Mouse (Mus musculus) monocyte, adult 2 months (primary cell): ENCODE measurements around the gene Dbi.

Experiments
- DNase-seq, 2 experiments: peaks; one replicate each; pipeline ENCODE4 v3.0.0; 2022; ENCODE audit warnings: low spot score in 2 of 2, low read depth in 1 of 2

Gene Dbi

DNA sequence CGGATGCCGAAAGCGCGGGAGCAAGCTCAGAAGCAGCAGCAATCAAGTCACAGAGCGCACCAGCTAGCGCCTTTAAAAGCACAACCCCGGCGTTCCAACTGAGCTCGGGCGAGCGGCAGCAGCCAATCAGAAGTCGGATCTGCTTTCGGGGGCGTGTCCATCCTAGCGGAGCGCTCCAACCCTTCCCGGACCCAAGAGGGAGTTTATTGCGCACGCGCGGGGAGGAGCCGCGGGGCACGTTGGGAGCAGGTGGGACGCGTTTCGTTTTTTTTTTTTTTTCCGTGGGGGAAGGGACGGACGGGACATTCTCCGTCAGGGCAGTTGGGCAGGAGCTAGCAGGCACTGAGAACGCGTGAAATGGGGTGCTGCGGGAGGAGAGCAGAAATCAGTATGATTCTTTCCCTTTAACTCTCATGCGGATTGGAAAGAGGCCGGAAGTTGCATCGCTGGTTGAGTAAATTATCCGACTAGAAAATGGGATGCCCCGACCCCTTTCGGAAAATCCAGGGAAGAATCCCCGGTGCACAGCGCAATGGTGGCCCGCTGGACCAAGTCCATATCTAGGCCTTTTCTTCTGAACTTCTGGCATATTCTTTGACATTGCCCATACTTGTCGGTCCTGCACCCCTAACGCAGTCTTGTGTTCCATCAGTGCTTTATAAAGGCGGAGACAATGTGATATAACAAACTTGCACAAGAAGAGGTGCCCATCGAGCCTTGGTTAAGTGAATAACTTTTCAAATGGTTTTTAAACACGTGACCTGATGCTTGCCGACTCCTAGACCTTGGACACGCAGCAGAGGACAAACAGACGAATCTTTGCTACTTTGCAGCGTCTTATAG, at the start of gene Dbi, which contains the start of gene 3110009E18Rik:
Gene Dbi (minus strand): TSS at position 110 of the 843 bp plus-strand sequence.
Gene 3110009E18Rik (plus strand): TSS at position 219 of the 843 bp plus-strand sequence.
- peak; percentile 86 for DNase-seq

DNA sequence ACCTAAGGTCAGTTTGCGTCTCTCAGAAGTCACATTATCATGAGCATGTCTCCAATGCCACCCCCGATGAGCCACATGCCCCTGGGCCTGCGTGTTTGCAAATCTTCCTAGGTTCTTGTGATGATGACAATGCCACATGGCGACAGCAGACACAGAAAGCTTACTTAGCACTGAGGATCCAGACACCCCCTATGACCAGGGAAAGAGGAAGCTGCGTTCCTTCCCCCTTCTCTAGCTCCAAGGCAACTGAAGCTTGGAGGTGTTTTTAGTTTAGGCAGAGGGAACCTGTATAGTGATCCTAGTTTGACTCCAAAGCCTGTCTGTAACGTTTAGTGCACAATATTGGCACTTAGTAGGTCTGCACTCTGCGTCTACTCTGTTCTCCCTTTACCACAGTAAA, 49.4 kb upstream of the Dbi start:
- DNase-seq, result no peak

DNA sequence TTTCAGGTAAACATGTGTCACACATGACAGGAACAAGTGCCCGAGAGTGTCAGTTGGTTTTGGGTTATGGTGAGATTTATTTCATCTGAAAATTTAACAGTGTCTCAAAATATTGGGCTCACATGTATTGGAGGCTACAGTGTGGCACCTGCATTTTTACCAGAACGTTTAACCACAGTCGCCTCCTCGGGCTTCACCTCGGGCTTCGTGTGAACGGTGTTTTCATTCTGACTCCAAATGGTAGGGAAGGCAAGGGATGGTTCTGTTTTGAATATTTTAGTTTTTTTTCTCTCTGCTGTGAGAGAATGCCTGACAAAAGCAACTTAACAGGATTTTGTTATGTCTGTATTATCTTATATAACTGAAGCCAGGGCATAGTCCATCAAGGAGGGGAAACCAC, 47.8 kb upstream of the Dbi start:
- DNase-seq, result no peak

DNA sequence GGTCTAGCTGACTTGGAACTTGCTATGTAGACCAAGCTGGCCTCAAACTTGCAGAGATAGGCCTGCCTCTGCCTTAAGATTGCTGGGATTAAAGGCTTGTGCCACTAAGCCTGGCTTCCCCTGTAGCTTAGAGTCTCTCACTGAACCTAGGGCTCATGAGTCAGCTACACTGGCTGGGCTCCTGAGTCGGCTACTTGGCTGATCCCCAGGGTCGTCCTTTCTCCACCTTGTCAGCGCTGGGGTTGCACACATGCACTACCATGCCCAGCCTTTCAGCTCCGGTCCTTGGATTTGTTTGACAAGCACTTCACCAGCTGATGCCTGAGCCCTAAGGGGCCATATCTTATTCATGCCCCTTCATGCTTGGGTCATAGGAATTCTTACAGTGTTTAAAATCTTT, 47.1 kb upstream of the Dbi start:
- DNase-seq, result no peak

DNA sequence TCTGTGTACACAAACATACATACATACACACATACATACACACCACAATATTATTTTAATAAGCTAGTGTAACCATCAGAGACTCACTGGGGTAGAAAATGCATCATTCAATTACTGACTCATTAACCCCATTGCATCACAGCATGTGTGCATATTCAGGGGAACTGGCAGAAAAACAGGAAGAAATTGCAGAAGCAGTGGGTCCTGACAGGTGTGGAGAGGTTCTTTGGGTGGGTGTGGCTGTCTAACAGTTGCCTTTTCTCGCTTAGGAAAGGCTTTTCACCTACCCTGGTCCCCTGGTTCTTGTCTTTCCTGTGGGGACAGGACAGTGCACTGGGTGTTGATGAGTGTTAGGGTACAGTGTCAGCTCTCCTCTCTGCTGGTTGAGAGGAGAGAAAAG, 41.7 kb upstream of the Dbi start:
- DNase-seq, result no peak

DNA sequence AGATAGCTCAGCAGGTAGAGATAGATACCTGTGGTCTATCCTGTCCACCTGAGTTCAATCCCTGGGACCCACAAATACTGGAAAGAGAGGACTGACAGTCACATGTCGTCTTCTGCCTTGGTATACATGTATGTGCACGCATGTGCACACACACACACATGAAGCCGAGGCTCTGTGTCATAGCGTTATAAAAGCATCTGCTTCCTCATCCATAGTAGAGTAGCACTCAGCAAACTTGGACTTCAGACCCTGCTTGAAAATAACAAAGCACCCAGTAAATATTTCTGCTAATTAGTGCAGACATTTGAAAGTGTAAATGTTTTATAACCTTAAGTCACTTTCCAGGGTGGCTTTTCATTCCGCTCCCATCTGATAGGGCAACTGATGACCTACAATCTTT, 40.6 kb upstream of the Dbi start:
- no peak for DNase-seq

DNA sequence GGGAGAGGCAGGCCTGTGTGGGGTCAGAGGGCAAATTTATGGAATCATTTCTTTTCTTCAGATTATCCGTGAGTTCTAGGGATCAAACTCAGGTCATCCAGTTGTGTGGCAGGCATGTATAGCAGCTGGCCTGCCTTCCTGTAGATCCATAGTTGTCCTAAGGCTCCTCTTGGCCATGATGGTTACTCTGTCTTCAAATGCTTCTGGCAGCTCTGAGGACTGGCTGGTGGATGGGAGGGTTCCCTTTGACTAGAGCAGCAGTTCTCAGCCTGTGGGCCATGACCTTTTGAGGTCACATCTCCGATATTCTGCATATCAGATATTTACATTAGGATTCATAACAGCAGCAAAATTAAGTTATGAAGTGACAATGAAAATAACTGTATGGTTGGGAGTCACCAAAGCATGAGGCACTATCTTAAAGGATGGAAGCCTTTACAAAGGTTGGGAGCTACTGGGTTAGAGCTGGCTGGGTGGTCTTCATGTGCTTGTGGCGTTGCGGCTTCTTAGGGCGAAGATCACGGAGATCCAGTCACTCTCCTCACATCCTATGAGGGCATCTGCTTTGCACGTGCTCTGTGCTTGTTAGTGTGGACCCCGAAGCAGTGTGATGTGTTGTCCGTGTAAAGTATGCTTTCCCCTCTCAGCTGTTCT, 37.7 kb upstream of the Dbi start:
- no peak for DNase-seq

DNA sequence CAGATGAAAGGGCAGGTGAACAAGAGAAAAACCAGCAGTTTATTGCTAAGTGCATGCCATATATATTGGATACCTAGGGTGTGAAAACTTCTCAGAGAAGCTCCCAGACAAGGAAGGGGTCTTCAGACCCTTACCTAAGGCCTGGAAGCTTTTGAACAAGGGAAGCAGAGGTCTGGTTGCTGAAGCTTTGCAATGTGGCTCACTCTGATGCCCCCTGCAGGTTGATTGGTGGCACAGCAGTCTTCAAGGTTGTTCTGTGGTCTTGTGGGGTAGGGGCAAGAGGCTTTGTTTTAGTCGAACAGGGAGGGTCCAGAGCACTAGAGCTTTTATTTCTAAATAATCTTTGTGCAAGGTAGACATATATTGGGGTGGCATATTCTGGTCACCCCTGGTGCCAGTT, 34.4 kb upstream of the Dbi start:
- DNase-seq, result no peak

DNA sequence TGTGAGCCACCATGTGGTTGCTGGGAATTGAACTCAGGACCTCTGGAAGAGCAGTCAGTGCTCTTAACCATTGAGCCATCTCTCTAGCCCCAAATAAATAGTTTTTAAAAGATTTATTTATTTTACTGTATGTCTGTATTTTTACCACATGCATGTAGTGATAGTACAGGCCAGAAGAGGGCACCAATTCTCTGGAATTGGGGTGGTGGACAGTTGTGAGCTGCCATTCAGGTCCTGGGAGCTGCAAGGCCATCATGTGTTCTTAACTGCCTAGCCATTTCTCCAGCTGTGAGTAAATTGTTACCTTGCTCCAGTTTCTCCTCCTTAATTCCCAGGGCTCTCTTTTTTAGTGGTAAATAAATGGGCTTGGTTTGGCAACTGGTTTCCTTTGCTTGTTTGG, 33.4 kb upstream of the Dbi start:
- no peak for DNase-seq

DNA sequence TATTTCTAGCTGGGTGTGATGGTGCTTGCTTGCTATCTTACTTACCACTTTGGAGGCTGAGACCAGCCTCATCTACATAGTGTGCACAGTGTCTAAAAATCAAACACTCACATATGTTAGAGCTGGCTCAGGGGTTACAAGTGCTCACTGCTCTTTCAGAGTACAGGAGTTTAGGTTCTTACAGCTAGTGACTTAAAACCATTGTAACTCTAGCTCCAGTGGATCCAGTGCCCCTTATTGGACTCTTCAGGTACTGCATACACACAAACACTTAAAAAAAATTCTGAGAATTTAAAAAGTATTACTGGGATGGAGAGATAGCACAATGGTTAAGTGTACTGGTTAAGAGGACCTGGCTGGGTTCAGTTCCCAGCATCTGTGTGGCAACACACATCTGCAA, 26.1 kb upstream of the Dbi start:
- no peak for DNase-seq

DNA sequence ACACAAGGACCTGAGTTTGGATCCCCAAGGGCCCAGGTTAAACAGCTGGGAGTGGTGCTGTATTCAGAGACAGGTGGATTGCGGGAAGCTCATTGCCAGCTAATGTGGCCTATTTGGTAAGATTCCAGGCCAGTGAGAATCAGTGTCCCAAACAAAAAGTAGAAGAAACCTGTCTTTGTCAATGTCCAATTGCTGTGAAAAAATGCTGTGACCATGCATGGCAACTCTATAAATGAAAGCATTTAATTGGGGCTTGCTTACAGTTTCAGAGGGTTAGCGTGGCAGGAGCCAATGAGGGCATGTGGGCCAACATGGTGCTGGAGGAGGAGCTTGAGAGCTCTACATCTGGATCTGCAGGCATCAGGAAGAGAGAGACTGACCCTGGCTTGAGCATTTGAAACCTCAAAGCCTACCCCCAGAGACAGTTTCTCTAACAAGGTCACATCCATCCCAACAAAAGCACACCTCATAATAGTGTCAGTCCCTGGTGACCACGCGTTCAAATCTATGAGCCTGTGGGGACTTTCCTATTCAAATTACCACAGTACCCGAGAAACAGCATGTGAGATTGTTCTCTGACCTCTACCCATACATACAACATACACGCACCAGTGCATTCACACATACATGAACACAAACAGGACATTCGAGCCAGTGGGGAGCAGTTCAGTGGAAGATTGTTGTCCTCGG, 24.8 kb upstream of the Dbi start:
- no peak for DNase-seq

DNA sequence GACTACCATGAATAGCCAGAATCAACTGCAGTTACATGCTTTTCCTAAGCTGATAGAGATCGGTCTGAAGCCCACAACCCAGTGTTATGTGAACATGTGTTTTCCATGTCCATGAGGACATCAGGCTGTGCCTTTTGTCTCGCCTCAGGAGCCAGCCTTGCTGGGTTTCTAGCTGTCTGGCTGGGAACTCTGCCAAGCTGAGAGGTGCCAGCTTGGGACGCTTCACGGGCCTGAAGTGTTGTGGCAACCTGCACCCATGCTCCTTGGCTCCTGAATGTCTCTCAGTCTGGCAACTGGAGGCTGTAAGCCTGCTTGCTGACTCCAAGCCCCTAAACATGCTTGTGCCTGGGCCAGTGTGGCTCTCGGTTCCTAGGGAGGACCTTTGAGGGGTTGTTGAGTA, 21.7 kb upstream of the Dbi start:
- no peak for DNase-seq

DNA sequence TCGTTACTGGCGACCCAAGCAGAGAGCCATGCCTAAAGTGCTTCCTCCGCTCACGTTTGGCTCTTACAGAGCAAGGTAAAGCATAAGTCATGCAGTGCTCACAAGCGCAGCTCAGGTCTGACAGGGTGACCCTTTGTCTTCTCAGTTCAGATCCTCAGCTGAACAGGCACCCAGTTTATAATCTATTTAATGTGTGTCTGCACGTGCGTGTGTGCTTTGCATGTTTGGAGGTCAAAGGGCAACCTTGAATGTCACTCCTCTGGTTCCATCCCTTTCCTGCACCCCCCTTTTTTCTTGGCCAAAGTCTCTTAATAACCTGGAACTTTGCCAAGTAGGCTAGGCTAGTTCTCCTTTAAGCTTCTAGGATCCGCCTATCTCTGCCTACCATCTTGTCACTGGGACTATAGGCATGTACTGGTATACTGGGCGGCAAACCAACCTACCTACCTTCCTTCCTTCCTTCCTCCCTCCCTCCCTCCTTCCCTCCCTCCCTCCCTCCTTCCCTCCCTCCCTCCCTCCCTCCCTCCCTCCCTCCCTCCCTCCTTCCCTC, 19.3 kb upstream of the Dbi start:
- no peak for DNase-seq

DNA sequence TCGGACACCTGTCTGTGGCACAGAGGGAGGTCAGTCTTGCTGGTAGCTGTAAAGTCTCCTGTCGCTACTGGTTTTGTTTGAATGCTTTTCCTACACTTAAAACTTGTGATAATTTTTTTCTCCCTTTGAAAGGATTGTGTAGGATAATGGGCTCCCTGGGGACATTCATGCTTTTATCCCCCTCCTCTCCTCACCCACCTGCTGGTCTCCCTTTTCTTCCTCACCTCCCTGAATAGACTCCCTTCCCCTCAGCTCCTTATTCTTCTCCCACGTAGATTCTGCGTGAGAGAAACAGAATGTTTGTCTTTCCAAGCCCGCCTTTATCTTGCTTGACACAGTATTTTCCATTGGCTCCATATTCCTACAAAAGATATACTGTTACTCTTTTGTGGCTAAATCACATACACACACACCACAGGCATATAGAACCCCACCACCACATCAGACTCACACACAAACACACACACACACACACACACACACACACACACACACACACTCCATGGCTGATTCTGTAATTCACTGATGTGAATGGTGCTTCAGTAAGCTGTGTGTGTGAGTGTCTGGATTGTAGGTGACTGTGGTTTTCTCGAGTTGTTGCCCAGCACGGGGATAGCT, 18.2 kb upstream of the Dbi start:
- no peak for DNase-seq

DNA sequence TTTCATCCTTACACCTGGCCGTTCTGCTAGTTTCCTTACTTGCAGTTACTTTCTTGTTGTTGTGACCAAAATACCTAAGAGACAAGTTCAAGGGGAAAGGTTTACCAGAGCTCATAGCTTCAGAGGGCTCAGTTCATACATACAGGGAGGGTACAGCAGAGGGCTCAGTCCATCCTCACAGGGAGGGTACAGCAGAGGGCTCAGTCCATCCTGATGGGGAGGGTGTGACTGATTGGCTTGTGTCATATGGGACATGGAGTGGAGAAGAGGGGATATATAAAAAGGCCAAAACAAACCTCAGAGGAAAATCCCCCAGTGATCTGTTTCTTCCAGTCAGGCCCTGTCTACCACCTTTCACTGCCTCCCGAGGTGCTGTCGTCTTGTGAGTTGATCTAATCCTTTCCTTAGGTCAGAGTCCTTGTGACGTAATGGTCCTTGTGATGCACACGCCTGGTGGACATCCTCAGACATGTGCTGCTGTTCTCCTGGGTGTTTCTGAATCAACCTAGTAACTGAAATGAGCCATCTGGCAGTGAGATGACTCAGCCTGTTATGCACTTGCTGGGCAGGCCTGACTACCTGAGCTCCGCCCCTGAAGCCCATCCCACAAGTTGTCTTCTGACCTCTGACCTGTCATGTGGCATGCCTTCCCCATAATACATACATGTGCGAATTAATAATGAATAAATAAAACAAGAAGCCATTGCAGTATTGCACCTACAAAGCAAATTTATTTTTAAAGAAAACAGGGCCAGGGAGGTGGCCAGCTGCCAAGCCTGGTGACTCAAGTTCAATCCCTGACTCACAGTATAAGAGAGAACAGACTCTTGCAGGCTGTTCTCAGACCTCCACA, 15.3 kb upstream of the Dbi start:
- no peak for DNase-seq

DNA sequence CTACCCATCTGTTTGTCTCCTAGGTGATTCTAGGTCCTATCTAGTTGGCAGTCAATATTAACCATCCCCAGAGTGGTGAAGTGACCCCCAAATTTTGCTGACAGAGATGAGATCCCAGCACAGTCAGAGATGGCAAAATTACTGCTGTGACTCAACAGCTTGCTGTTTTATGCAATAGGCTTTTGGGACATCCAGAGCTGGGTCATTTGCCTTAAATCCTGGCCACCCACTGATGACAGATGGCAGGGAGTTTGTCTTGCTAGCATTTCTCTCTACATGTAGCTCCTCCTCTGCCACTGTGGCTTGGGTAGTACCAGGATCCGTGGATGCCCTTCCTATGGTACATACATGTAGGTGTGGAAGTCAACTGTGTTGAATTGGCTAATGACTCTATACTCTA, 11.5 kb upstream of the Dbi start:
- DNase-seq, result no peak

DNA sequence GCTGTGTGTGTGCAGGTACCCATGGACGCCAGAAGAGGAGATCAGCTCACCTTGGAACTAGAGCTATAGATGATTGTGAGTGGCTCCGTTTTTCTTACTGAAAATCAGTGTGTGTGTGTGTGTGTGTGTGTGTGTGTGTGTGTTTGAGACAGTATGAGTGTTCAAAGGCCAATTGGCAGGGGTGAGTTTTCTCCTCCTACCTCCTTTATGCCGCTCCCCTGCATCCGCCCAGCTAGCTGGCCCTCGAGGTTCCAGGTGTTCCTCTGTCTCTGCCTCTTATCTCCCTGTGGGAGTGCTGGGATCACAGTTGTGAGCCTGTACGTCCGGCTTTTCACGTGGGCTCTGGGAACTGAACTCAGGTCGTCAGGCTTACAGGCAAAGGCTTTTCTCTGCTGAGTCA, 5.4 kb upstream of the Dbi start:
- DNase-seq, result no peak

DNA sequence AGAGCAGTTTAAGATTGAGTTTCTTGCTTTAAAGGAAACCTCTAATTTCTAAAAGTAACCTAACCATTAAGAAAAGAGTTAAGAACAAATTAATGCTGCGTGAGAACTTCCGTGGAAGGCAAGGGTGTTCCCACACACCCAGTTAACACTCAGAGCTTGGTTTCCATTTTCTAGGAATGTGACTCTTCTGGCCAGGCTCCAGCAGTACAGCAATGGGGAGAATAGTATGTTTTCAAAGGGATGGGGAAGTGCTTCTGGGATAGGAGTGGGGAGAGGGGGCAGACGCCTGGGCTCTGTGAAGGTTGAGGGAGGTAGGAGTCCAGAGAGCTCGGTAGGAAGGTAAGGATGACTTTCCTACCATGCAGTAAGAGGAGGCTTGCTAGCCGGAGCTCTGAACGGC, 4.6 kb upstream of the Dbi start:
- no peak for DNase-seq

DNA sequence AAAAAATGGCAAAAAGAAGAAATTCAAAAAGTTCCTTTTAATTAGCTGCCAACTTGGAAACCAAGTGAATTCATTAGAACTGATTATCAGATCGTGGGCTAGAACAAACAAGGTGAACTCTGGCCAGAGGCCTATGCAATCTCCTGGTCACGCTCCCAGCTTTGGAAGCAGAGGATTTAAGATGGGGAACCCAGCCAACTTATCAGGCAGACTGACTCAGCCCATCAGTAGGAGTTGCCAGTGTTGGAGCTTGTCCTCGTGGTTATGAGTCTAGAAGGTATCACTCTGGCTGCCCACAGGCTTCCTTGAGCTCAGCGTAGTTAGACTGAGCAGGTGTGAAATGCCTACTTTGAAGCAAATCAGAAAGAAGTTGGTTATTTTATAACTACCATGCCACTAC, 4.0 kb upstream of the Dbi start:
- no peak for DNase-seq

DNA sequence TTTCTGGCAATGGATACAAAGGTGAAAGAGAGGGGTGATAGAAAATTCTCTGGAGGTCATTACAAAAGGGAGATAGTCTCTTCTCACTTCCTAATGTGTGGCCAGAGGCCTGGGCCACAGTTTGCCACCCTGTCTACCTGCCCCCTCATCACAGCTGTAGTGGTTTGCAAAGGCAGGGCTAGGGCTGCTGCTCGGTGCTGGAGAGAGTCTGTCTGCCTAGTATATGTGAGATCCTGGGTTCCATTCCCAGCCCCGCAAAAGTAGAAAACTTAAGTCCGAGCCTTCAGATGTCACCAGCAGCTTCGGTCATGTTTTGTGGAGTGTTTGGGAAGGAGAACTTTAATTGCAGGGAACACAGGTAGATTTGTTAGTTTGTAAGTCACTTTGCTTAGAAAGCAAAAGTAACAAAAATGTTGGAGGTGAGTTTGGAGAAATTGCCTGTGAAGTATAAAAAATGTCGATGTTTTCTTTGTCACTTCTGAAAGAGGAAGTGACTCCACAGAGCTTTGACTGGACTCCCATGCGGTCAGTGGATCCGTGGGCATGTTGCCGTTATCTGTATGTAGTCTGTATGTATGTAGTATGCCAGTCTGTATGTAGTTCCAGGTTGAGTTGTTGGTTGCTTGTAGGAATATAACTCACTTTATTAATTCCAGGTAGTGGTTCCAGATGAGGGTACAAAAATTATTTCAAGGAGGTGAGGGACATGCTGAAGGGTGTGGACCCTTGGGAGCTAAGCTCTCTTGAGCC, 1.9 kb upstream of the Dbi start:
- no peak for DNase-seq
